Mouse (Mus musculus): Measurements from ENCODE around the gene Adamts12. TPM values are rescaled to one million over a fixed set of nuclear protein-coding genes. Genes with fewer than 3 reads are reported as not detected.
A peak's percentile ranks its signal among the peaks of the same experiment; 100 is the strongest.

Adamts12 gene
- total and polyA plus RNA-seq, 2 experiments from 2014 or later, result 0.58 to 5.4 TPM

DNA sequence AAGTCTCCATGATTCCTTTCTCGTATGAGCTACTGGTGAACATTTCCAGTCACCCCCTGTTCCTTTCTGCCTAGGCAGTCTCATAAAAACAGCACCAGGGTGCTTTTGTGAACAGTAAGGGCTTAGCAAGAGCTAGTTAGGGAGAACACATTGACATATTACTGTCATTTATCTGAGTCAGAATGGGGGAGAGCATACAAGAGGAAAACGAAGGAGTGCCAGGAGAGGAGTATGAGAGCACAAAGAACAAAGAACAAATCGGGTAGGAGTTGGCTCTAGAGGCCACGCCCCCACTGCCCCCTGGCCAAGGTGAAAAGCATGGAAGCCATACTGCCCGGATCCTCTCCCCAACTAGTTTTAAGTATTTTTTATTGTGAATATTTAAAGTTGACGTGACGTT lies 34.4 kb downstream of the Adamts12 start:
- no peak for TF ChIP-seq CTCF (IDR thresholded peaks at IDR 0.05; ENCODE audit: low read depth)
- Histone ChIP-seq H3K4me2 (ENCODE audit: low read depth) (no peak overlapping the region), H3K9ac (no peak overlapping the region), H3K4me3 (ENCODE audit: low read depth, low read length) (no peak overlapping the region), H3K27me3 (ENCODE audit: insufficient read depth, low read length) (no peaks in the 10 kb centered on the region), H3K4me1 (ENCODE audit: insufficient read depth) (no peaks in the 10 kb centered on the region), H3K9me3 (ENCODE audit: low read length) (no peaks in the 10 kb centered on the region), H3K36me3 (ENCODE audit: insufficient read depth) (no peaks in the 10 kb centered on the region), H3K27ac (ENCODE audit: low read depth, low read length) (no peak overlapping the region)
- ATAC-seq (peak; percentile 18; the same call in 1 of the 2 replicates), DNase-seq (no peak)
- 63% methylated on average over 7 of the region's 7 CpGs for WGBS

DNA sequence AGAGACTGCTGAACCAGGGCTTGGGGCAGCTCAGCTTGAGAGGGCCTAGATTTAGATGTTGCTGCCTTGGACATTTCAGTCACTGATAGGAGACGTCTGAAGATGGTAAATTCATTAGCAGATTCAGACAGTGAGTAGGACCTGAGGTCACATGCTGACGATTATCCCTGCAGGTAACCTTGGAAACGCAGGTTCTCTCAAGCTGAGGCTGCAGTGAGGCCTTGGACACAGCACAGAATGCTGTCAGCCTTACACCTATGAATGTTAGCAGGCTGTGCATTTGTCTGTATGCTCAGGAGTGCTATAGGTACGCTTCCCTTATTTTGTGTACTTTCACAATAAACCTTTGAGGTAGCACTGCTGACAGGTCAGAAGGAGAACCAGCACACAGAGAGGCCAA lies 36.3 kb downstream of the Adamts12 start:
- H3K9me3 ChIP-seq (ENCODE audit: low read length), result no peaks in the 10 kb centered on the region
- H3K4me3 ChIP-seq (ENCODE audit: low read depth, low read length), result no peak overlapping the region
- no peak for TF ChIP-seq CTCF (IDR thresholded peaks at IDR 0.05; ENCODE audit: low read depth)
- no peaks in the 10 kb centered on the region for H3K36me3 ChIP-seq (ENCODE audit: insufficient read depth)
- H3K4me1 ChIP-seq (ENCODE audit: insufficient read depth), result no peaks in the 10 kb centered on the region
- no peak overlapping the region for H3K4me2 ChIP-seq (ENCODE audit: low read depth)
- no peak for DNase-seq
- WGBS, result 73% methylated on average over 4 of the region's 4 CpGs
- no peak; the same call in 1 of the 2 replicates for ATAC-seq
- no peak overlapping the region for H3K27ac ChIP-seq (ENCODE audit: low read depth, low read length)
- H3K9ac ChIP-seq, result no peak overlapping the region
- no peaks in the 10 kb centered on the region for H3K27me3 ChIP-seq (ENCODE audit: insufficient read depth, low read length)

DNA sequence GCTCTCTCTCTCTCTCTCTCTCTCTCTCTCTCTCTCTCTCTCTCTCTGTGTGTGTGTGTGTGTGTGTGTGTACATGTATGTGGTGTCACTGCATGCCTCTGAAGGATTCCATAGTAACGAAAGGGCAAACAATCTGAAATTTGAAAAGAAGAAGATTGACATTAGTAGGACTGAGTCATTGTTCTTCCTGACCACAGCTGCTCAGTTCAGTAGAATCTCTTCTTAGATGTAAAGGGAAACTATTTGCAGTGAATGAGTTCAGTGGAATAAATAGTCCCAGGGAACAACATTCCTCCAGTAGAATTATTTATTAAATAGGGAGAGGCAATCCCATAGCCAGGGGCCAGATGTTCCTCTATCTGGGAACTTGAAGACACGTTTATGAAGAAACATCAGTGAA lies 40.5 kb downstream of the Adamts12 start:
- 65% methylated on average over 2 of the region's 2 CpGs for WGBS
- no peak for TF ChIP-seq CTCF (IDR thresholded peaks at IDR 0.05; ENCODE audit: low read depth)
- no peak overlapping the region for H3K27ac ChIP-seq (ENCODE audit: low read depth, low read length)

DNA sequence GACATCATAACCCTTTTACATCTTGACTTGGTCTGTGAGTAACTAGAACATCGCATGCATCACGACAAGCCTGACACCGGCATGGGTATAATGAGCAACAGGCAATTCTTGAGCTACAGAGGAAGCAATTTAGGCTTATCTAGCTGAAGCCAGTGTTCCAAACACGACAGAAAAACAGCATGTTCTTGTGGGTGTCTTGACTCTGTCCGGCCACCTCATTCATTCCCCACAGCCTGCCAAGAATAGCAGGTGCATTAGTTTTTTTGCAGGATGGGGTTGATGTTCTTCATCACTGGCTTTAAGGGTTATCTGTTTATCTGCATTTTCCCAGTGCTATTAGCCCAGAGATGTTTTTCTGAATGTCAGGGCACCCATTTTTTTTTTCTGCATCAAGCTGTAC lies 42.8 kb downstream of the Adamts12 start:
- Histone ChIP-seq H3K4me3 (ENCODE audit: low read depth, low read length) (no peak overlapping the region), H3K4me1 (ENCODE audit: insufficient read depth) (no peaks in the 10 kb centered on the region), H3K9ac (no peak overlapping the region), H3K27ac (ENCODE audit: low read depth, low read length) (no peak overlapping the region), H3K4me2 (ENCODE audit: low read depth) (no peak overlapping the region), H3K27me3 (ENCODE audit: insufficient read depth, low read length) (no peaks in the 10 kb centered on the region), H3K9me3 (ENCODE audit: low read length) (no peaks in the 10 kb centered on the region), H3K36me3 (ENCODE audit: insufficient read depth) (no peaks in the 10 kb centered on the region)
- 85% methylated on average over 5 of the region's 5 CpGs for WGBS
- DNase-seq (no peak), ATAC-seq (no peak)
- TF ChIP-seq CTCF (IDR thresholded peaks at IDR 0.05; ENCODE audit: low read depth), result no peak

More for the DNA sequence above, 40.5 kb downstream of the Adamts12 start:
- Histone ChIP-seq H3K4me2 (ENCODE audit: low read depth) (no peak overlapping the region), H3K9me3 (ENCODE audit: low read length) (no peaks in the 10 kb centered on the region), H3K4me3 (ENCODE audit: low read depth, low read length) (no peak overlapping the region), H3K4me1 (ENCODE audit: insufficient read depth) (no peaks in the 10 kb centered on the region), H3K36me3 (ENCODE audit: insufficient read depth) (no peaks in the 10 kb centered on the region), H3K27me3 (ENCODE audit: insufficient read depth, low read length) (no peaks in the 10 kb centered on the region), H3K9ac (no peak overlapping the region)
- no peak for ATAC-seq
- no peak for DNase-seq

DNA sequence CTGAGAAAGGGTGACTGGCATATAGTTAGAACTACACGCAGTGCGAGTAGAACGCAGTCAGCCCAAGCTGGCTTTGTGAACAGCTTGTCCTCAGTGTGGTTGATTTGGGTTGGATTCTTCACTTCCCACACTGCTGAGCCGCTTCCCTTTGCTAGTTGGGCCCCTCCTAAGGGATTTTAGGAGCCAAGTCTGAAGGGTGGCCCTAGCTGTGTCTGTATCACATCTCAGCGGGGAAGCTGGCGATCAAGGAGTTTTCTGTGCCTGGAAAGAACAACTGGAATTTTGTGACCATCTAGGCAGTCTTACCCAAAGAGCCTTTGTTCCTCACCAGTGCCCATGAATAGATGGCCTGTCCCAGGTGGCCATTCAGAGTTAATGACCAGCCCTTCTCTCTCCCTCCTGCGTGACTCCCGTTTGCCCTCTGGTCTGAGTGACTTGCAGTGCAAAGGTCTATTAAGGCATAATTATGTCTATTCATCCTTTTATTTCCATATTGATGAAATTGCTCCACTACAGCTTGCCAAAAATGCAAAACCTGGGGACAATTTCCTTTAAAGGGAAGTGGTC lies 50.1 kb downstream of the Adamts12 start:
- no peak overlapping the region for H3K4me2 ChIP-seq (ENCODE audit: low read depth)
- H3K27ac ChIP-seq (ENCODE audit: low read depth, low read length), result no peak overlapping the region
- H3K36me3 ChIP-seq (ENCODE audit: insufficient read depth), result no peaks in the 10 kb centered on the region
- no peak overlapping the region for H3K9ac ChIP-seq
- no peak overlapping the region for H3K4me3 ChIP-seq (ENCODE audit: low read depth, low read length)
- no peaks in the 10 kb centered on the region for H3K9me3 ChIP-seq (ENCODE audit: low read length)
- H3K4me1 ChIP-seq (ENCODE audit: insufficient read depth), result no peaks in the 10 kb centered on the region
- WGBS, result 12% methylated on average over 8 of the region's 8 CpGs
- no peaks in the 10 kb centered on the region for H3K27me3 ChIP-seq (ENCODE audit: insufficient read depth, low read length)
- ATAC-seq, result no peak
- DNase-seq, result no peak
- TF ChIP-seq CTCF (IDR thresholded peaks at IDR 0.05; ENCODE audit: low read depth), result no peak

DNA sequence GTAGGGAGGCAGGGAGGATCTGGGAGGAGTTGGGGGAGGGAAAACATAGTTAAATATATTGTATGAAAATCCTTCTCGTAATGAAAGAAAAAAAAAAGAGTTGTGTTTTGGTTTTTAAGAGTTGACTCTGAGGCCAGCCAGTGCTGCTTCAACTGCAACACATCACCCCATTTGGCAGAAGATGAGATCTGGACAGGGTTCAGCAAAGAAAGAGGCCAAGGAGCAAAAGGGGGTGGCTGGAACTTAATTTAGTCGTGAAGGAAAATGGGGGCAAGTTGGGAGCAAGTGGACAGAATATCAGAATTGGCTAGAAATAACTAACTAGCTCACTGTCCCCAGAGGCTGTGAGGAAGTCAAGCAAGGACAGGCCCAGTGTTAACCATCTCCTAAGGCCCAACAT lies 51.7 kb downstream of the Adamts12 start:
- ATAC-seq (no peak), DNase-seq (no peak)
- Histone ChIP-seq H3K4me3 (ENCODE audit: low read depth, low read length) (no peak overlapping the region), H3K9ac (no peak overlapping the region), H3K9me3 (ENCODE audit: low read length) (no peaks in the 10 kb centered on the region), H3K27ac (ENCODE audit: low read depth, low read length) (no peak overlapping the region), H3K4me2 (ENCODE audit: low read depth) (no peak overlapping the region), H3K4me1 (ENCODE audit: insufficient read depth) (no peaks in the 10 kb centered on the region), H3K27me3 (ENCODE audit: insufficient read depth, low read length) (no peaks in the 10 kb centered on the region), H3K36me3 (ENCODE audit: insufficient read depth) (no peaks in the 10 kb centered on the region)
- no peak for TF ChIP-seq CTCF (IDR thresholded peaks at IDR 0.05; ENCODE audit: low read depth)
- 65% methylated on average over 2 of the region's 2 CpGs for WGBS

DNA sequence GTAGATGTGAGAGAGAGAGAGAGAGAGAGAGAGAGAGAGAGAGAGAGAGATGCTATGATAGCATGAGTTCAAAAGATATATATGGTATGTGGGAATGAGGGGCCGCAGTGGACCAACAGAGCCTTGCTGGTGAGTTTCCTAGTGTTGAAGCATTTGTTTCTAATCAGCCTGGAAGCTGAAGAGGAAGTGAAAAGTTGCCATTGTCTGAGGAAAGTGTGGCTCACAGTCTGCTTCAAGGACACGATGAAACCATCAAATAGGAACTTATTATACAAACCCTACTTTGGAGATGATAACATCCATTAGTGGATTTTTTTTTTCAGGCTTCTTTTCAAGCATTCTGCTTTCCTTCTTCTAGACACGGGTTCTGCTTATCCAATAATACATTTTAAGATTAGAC lies 52.3 kb downstream of the Adamts12 start:
- Histone ChIP-seq H3K4me3 (ENCODE audit: low read depth, low read length) (no peak overlapping the region), H3K4me1 (ENCODE audit: insufficient read depth) (no peaks in the 10 kb centered on the region), H3K4me2 (ENCODE audit: low read depth) (no peak overlapping the region), H3K36me3 (ENCODE audit: insufficient read depth) (no peaks in the 10 kb centered on the region), H3K27ac (ENCODE audit: low read depth, low read length) (no peak overlapping the region), H3K9me3 (ENCODE audit: low read length) (no peaks in the 10 kb centered on the region), H3K9ac (no peak overlapping the region), H3K27me3 (ENCODE audit: insufficient read depth, low read length) (no peaks in the 10 kb centered on the region)
- DNase-seq (no peak), ATAC-seq (no peak)
- 73% methylated on average over 3 of the region's 3 CpGs for WGBS
- no peak for TF ChIP-seq CTCF (IDR thresholded peaks at IDR 0.05; ENCODE audit: low read depth)
